Mouse (Mus musculus): ENCODE measurements around the gene Slc36a3.

DNA sequence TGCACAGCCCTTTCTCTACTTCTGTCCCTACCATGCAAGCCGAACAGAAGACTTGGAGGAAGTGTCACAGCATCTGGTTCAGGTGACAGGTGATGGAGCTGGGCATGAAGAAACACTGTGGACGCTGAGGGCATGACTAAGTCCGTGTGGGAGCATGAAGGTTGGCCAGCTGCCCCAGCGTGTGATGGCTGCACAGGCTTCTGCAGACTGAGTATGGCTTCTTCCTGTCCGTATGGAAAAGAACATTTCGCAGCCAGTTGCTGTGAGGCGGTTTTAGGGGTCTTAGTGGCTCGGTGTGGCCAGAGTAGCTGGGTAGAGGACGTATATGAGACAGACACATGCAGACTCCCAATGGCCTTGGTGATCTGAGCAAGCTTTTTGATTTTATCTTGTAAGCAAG, 70.3 kb downstream of the Slc36a3 start:
- no peak for TF ChIP-seq CTCF (IDR thresholded peaks at IDR 0.05; ENCODE audit: low read depth)
- TF ChIP-seq EP300 (optimal IDR thresholded peaks at IDR 0.05) = no peak
